Mouse (Mus musculus): ENCODE measurements around the gene Rhox7a. TPM values are rescaled to one million over a fixed set of nuclear protein-coding genes. Genes with fewer than 3 reads are reported as not detected.

The Rhox7a gene
- polyA plus RNA-seq, 1 experiment from 2014 or later: not detected

Other genes with a start within 250 kb of the Rhox7a start
- gene Rhox4f, start 224.0 kb upstream of the Rhox7a start, polyA plus RNA-seq (2014; fragmentation: Nextera tagmentation; extraction: Ambion mirVana): 0.46 TPM in 1 of 2 replicates, not detected in the other
- gene Rhox3g, start 203.1 kb upstream of the Rhox7a start, polyA plus RNA-seq (2014; fragmentation: Nextera tagmentation; extraction: Ambion mirVana): not detected in 2 replicates
- not detected in 2 replicates for gene Rhox2g, start 188.2 kb upstream of the Rhox7a start, polyA plus RNA-seq (2014; fragmentation: Nextera tagmentation; extraction: Ambion mirVana)
- not detected in 2 replicates for gene Rhox4g, start 180.4 kb upstream of the Rhox7a start, polyA plus RNA-seq (2014; fragmentation: Nextera tagmentation; extraction: Ambion mirVana)
- not detected in 2 replicates for gene Rhox3h, start 162.9 kb upstream of the Rhox7a start, polyA plus RNA-seq (2014; fragmentation: Nextera tagmentation; extraction: Ambion mirVana)
- not detected in 2 replicates for gene Rhox2h, start 158.4 kb upstream of the Rhox7a start, polyA plus RNA-seq (2014; fragmentation: Nextera tagmentation; extraction: Ambion mirVana)
- 0.82 and 1.4 TPM in 2 replicates for gene Rhox5, start 26.8 kb upstream of the Rhox7a start, polyA plus RNA-seq (2014; fragmentation: Nextera tagmentation; extraction: Ambion mirVana)
- gene Rhox6, start 4.8 kb upstream of the Rhox7a start, polyA plus RNA-seq (2014; fragmentation: Nextera tagmentation; extraction: Ambion mirVana): not detected in 2 replicates
- not detected in 2 replicates for gene Rhox8, start 47.3 kb downstream of the Rhox7a start, polyA plus RNA-seq (2014; fragmentation: Nextera tagmentation; extraction: Ambion mirVana)
- gene Rhox7b, start 65.5 kb downstream of the Rhox7a start, polyA plus RNA-seq (2014; fragmentation: Nextera tagmentation; extraction: Ambion mirVana): not detected in 2 replicates
- not detected in 2 replicates for gene Rhox9, start 70.1 kb downstream of the Rhox7a start, polyA plus RNA-seq (2014; fragmentation: Nextera tagmentation; extraction: Ambion mirVana)
- not detected in 2 replicates for gene Btg1-ps1, start 187.1 kb downstream of the Rhox7a start, polyA plus RNA-seq (2014; fragmentation: Nextera tagmentation; extraction: Ambion mirVana)
- gene Btg1-ps2, start 211.4 kb downstream of the Rhox7a start, polyA plus RNA-seq (2014; fragmentation: Nextera tagmentation; extraction: Ambion mirVana): not detected in 2 replicates
- gene Rhox10, start 234.8 kb downstream of the Rhox7a start, polyA plus RNA-seq (2014; fragmentation: Nextera tagmentation; extraction: Ambion mirVana): not detected in 2 replicates